Mouse (Mus musculus): ENCODE data around the gene Slc34a3. TPM values are rescaled to one million over a fixed set of nuclear protein-coding genes. Genes with fewer than 3 reads are reported as not detected.

The Slc34a3 gene
- total RNA-seq, 2 experiments from 2014 or later, result not detected

- intact Hi-C loops (cut with DNase I), result no loop called here
- DNase-seq, result no peak
Measured at GRCm38 (mm10) chr2:25227406-25227805, 6.8 kb downstream of the Slc34a3 start.

- DNase-seq, result peak; percentile 39 to 40
- intact Hi-C loops (cut with DNase I), result no loop called here
Measured at GRCm38 (mm10) chr2:25226864-25227263, 7.3 kb downstream of the Slc34a3 start.

GRCm38 (mm10) chr2:25225811-25226379 is 8.3 kb downstream of the Slc34a3 start:
- DNase-seq, result no peak
- intact Hi-C loops (cut with DNase I), result no loop called here

- DNase-seq, result peak; percentile 94 to 99
- intact Hi-C loops (cut with DNase I), result no loop called here
Measured at GRCm38 (mm10) chr2:25224766-25225752, 9.1 kb downstream of the Slc34a3 start.

GRCm38 (mm10) chr2:25224492-25224765 is 9.7 kb downstream of the Slc34a3 start, which contains the start of gene Tubb4b:
TSS of gene Tubb4b (minus strand) at chr2:25224702.
- DNase-seq, result no peak
- intact Hi-C loops (cut with DNase I), result no loop called here

GRCm38 (mm10) chr2:25223681-25224491 is 10.3 kb downstream of the Slc34a3 start:
- intact Hi-C loops (cut with DNase I), result no loop called here

GRCm38 (mm10) chr2:25221331-25221772 is 12.8 kb downstream of the Slc34a3 start:
- intact Hi-C loops (cut with DNase I), result no loop called here
- no peak for DNase-seq

More at GRCm38 (mm10) chr2:25223681-25224491, 10.3 kb downstream of the Slc34a3 start:
- peak; percentile 72 to 78 for DNase-seq

- no peak for DNase-seq
- intact Hi-C loops (cut with DNase I), result no loop called here
Measured at GRCm38 (mm10) chr2:25218445-25218844, 15.7 kb downstream of the Slc34a3 start, which contains the start of gene Fam166a. TSS of gene Fam166a (plus strand) at chr2:25218745.

- no peak for DNase-seq
- intact Hi-C loops (cut with DNase I), result no loop called here
Measured at GRCm38 (mm10) chr2:25217666-25218065, 16.5 kb downstream of the Slc34a3 start.

GRCm38 (mm10) chr2:25214444-25214843 is 19.7 kb downstream of the Slc34a3 start, which contains the start of gene Stpg3:
TSS of gene Stpg3 (minus strand) at chr2:25214637.
- intact Hi-C loops (cut with DNase I), result no loop called here
- DNase-seq, result no peak

GRCm38 (mm10) chr2:25213266-25213865 is 20.8 kb downstream of the Slc34a3 start:
- intact Hi-C loops (cut with DNase I), result no loop called here
- no peak for DNase-seq

GRCm38 (mm10) chr2:25211121-25211670 is 23.0 kb downstream of the Slc34a3 start, which contains the start of gene Nelfb:
TSS of gene Nelfb (minus strand) at chr2:25211489.
- intact Hi-C loops (cut with DNase I), result no loop called here
- peak; percentile 89 to 92 for DNase-seq

- DNase-seq, result no peak
- intact Hi-C loops (cut with DNase I), result no loop called here
Measured at GRCm38 (mm10) chr2:25210686-25211085, 23.5 kb downstream of the Slc34a3 start.

- DNase-seq, result no peak
- intact Hi-C loops (cut with DNase I), result no loop called here
Measured at GRCm38 (mm10) chr2:25207593-25207992, 26.6 kb downstream of the Slc34a3 start.

- intact Hi-C loops (cut with DNase I), result no loop called here
- DNase-seq, result no peak
Measured at GRCm38 (mm10) chr2:25203631-25204214, 30.4 kb downstream of the Slc34a3 start.

- DNase-seq, result no peak
- intact Hi-C loops (cut with DNase I), result no loop called here
Measured at GRCm38 (mm10) chr2:25200631-25201030, 33.5 kb downstream of the Slc34a3 start.

GRCm38 (mm10) chr2:25197946-25198345 is 36.2 kb downstream of the Slc34a3 start:
- DNase-seq, result no peak
- intact Hi-C loops (cut with DNase I), result no loop called here

GRCm38 (mm10) chr2:25197191-25197590 is 37.0 kb downstream of the Slc34a3 start:
- intact Hi-C loops (cut with DNase I), result no loop called here
- DNase-seq, result no peak

GRCm38 (mm10) chr2:25196172-25196954 is 37.8 kb downstream of the Slc34a3 start, which contains the start of gene Tor4a:
TSS of gene Tor4a (minus strand) at chr2:25196886.
- intact Hi-C loops (cut with DNase I), result no loop called here
- DNase-seq, result peak; percentile 55 to 64

Measured in gastrocnemius, postnatal 36 days (tissue).